19 mouse cellular contexts compared by ENCODE assay signal in the genomic region with DNA sequence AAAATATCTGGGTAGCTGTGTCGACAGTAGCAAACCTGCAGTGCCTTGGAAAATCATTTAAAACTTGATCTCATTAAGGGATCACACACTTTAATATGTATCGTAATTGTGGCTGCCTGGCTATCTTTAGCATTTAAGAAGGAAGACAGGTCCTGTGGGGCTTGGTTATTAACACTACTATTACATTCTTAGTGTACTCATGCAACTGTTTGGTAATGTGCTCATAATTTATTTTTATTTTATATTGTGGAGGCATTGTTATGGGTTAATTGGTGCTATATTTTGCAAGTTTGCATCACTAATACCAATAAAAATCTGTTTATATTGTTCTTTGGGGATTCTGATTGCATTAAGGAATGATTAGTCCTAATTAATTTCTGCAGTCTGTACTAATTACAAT.
"Had no signal": no experiment of that assay in that cellular context is flagged by ENCODE, and none has a peak within 500 bp of the region (broad histone marks: within the 10 kb centered on the region; RNA-seq: fewer than 3 reads in every experiment).

No protein-coding gene starts in this region.

- H3K4me2 ChIP-seq: liver, embryonic 11.5 days; lung, embryonic 15.5 days; midbrain, embryonic 12.5 days had no signal

- H3K36me3 ChIP-seq: lung, embryonic 15.5 days; midbrain, embryonic 12.5 days had no signal

- H3K9ac ChIP-seq: liver, embryonic 14.5 days; lung, embryonic 15.5 days; midbrain, embryonic 12.5 days had no signal

- H3K4me1 ChIP-seq: lung, embryonic 15.5 days; megakaryocyte, embryonic 14.5 days; midbrain, embryonic 12.5 days had no signal

- ATAC-seq: lung, postnatal 0 days; midbrain, embryonic 16.5 days had no signal

- H3K27ac ChIP-seq: liver, embryonic 14.5 days; lung, embryonic 15.5 days; macrophage; midbrain, embryonic 12.5 days had no signal

- H3K27me3 ChIP-seq: lung, embryonic 15.5 days; megakaryocyte, embryonic 14.5 days; midbrain, embryonic 12.5 days had no signal

- DNase-seq: lung, adult 18-20 months; lung, postnatal 14 days; lung, postnatal 36 days; retina, postnatal 1 day; right cerebral cortex, adult 18-20 months; right cerebral cortex, postnatal 25 days; right cerebral cortex, postnatal 4 days; spleen, adult 18-20 months; thymus, adult 18-20 months; thymus, postnatal 14 days; thymus, postnatal 36 days had no signal

- H3K9me3 ChIP-seq: lung, embryonic 15.5 days; megakaryocyte, embryonic 14.5 days; midbrain, embryonic 12.5 days had no signal

- H3K4me3 ChIP-seq: lung, embryonic 15.5 days; megakaryocyte, embryonic 14.5 days; midbrain, embryonic 12.5 days had no signal
